Mouse (Mus musculus) hindbrain, embryonic 12.5 days (tissue): ENCODE results near the gene Klhl5. TPM values are rescaled to one million over a fixed set of nuclear protein-coding genes. Genes with fewer than 3 reads are reported as not detected.
A peak's percentile ranks its signal among the peaks of the same experiment; 100 is the strongest.

ENCODE experiments used
- ATAC-seq: fragments of 200-750 bp; cut with Nextera tagmentation; 2 replicates; pipeline ENCODE4 v1.8.0; 2017; ENCODE audit warnings: moderate TSS enrichment; ENCODE audit not compliant: low FRiP score
- H3K27ac ChIP-seq: fragments of 300-500 bp; sonication (generic); 2 replicates; pipeline ENCODE4 v1.5.1; 2016; ENCODE audit warnings: mild to moderate bottlenecking
- H3K27me3 ChIP-seq: fragments of 300-500 bp; sonication (generic); 2 replicates; pipeline ENCODE4 v1.6.1; 2016; ENCODE audit warnings: mild to moderate bottlenecking
- H3K36me3 ChIP-seq: fragments of 300-500 bp; sonication (generic); 2 replicates; pipeline ENCODE4 v1.6.1; 2016; ENCODE audit warnings: mild to moderate bottlenecking
- H3K4me1 ChIP-seq: fragments of 300-500 bp; sonication (generic); 2 replicates; pipeline ENCODE4 v1.6.1; 2016
- H3K4me2 ChIP-seq: fragments of 300-500 bp; sonication (generic); replicated peaks from 2 replicates; pipeline ENCODE4 v1.6.1; 2016; ENCODE audit warnings: mild to moderate bottlenecking
- H3K4me3 ChIP-seq: fragments of 300-500 bp; sonication (generic); 2 replicates; pipeline ENCODE4 v1.5.1; 2016; ENCODE audit warnings: mild to moderate bottlenecking
- H3K9ac ChIP-seq: fragments of 300-500 bp; sonication (generic); 2 replicates; pipeline ENCODE4 v1.6.1; 2016; ENCODE audit warnings: mild to moderate bottlenecking, moderate library complexity
- H3K9me3 ChIP-seq: fragments of 300-500 bp; sonication (generic); replicated peaks from 2 replicates; pipeline ENCODE4 v1.6.1; 2016; ENCODE audit warnings: mild to moderate bottlenecking
- WGBS: fragments of 180-500 bp; shearing (Covaris S2); methylation state at CpG from one replicate; pipeline ENCODE4 v1.1.7; 2016; 5-methylcytosine and 5-hydroxymethylcytosine counted together
- polyA plus RNA-seq: library from polyadenylated mRNA; unstranded; fragments of >200 nt; fragmentation: Nextera tagmentation; extraction: Ambion mirVana; gene quantifications from 2 replicates; pipeline ENCODE4 v1.2.1, GENCODE M21; 2016

Gene Klhl5
- polyA plus RNA-seq, 1 experiment from 2014 or later: 33.7 TPM

DNA sequence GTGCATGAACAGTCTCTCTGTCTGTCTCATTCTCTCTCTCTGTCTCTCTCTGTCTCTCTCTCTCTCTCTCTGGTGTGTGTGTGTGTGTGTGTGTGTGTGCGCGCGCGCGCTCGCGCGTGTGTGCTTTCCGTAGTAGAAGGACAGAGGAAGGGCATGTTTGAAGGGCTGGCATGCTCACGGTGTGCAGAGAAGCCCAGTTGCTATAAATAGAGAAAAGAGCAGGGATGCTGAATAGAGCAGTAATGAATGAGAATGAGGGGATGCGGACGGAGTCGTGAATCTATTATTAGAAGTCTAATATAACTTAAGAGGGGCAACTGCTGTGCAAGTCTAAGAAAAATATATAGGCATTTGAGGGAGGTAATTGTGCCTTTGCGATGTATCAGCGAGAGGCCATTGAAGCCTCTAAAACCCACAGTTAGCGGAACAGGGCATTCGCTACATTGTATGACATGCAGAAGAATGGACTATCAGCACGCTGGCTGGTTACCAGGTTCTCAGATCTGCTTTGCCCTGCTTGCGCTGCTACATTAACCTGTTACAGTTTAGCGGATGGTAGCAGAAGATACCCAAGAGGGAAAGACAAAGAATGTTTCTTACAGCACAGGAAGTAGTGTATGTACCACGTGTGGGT lies 73.9 kb downstream of the Klhl5 start:
- no peaks in the 10 kb centered on the region for H3K9me3 ChIP-seq
- no peak overlapping the region for H3K4me2 ChIP-seq
- H3K9ac ChIP-seq: no peak overlapping the region
- H3K27ac ChIP-seq: 0 out of 2 replicates have a peak overlapping the region, but pooled peaks have one; percentile 12
- no peaks in the 10 kb centered on the region for H3K27me3 ChIP-seq
- H3K4me3 ChIP-seq: no peak overlapping the region
- no peaks in the 10 kb centered on the region for H3K36me3 ChIP-seq
- ATAC-seq: no peak
- WGBS: 77% methylated on average over 21 of the region's 21 CpGs
- peaks cover 14% of the 10 kb centered on the region for H3K4me1 ChIP-seq

DNA sequence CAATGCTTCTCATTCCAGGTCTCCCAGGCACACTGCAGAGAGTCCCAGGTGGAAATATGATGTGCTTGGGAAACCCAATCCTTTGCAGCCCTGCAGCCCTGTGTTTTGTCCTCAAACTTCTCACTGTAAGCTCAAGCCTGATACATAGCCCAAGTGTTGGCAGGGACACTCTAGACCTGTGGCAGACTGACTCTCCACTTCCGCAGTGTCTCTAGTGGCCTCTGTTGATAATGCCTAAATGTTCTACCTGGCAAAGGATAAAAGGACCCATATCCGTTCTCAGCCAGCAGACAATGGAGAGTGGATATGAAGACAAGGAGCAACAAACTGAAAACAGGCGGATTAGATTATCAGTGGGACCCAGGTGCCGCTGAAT lies 74.4 kb downstream of the Klhl5 start:
- Histone ChIP-seq H3K4me3 (no peak overlapping the region), H3K4me1 (peaks cover 12% of the 10 kb centered on the region), H3K9ac (no peak overlapping the region), H3K27me3 (no peaks in the 10 kb centered on the region), H3K36me3 (no peaks in the 10 kb centered on the region), H3K27ac (0 out of 2 replicates have a peak overlapping the region, but pooled peaks have one; percentile 12), H3K9me3 (no peaks in the 10 kb centered on the region), H3K4me2 (no peak overlapping the region)
- no peak for ATAC-seq
- WGBS: 80% methylated on average over 4 of the region's 4 CpGs

DNA sequence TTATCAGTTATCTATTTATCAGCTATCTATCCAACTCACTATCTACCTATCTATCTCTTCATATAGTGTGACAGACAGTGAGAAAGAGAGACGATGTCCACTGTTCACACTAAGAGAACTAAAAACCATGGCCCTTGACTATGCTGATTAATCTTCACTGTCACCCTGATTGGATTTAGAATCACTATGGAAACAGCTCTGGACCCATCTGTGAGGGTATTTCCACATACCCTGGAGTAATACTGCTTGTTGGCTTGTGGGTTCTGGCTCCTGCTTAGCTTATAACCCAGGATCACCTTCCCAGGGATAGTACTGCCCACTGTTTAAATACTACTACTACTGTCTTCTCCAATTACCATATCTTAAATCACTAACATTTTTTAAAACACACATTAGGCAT lies 74.9 kb downstream of the Klhl5 start:
- peaks cover 8% of the 10 kb centered on the region for H3K4me1 ChIP-seq
- ATAC-seq: no peak
- H3K4me2 ChIP-seq: no peak overlapping the region
- no peak overlapping the region for H3K9ac ChIP-seq
- no peak overlapping the region for H3K27ac ChIP-seq
- no peaks in the 10 kb centered on the region for H3K36me3 ChIP-seq
- 78% methylated on average over 1 of the region's 1 CpGs for WGBS
- no peak overlapping the region for H3K4me3 ChIP-seq
- no peaks in the 10 kb centered on the region for H3K9me3 ChIP-seq
- H3K27me3 ChIP-seq: no peaks in the 10 kb centered on the region

DNA sequence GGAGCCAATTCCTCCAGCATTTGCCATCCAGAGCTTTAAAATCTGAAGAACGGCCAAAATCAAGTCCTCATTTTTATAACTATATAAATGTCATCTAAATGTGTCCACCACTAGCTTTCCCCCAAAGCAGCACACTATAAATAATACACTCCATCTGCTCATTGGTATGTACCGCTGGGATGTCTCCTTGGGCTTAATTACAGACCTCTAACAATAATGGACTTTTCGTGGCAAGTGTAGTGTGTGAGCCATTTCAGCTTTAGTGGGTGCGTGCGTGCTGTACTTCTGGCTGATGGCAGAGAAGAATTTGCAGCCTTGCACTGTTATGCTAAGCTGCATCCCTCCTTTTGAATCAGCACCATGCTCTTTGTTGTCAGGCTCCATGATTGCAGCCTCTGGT lies 84.3 kb downstream of the Klhl5 start:
- no peak overlapping the region for H3K9ac ChIP-seq
- H3K36me3 ChIP-seq: no peaks in the 10 kb centered on the region
- H3K9me3 ChIP-seq: no peaks in the 10 kb centered on the region; the same call in 1 of the 2 replicates
- no peak overlapping the region for H3K4me3 ChIP-seq
- H3K27me3 ChIP-seq: no peaks in the 10 kb centered on the region
- no peak for ATAC-seq
- no peaks in the 10 kb centered on the region for H3K4me1 ChIP-seq
- no peak overlapping the region for H3K27ac ChIP-seq
- H3K4me2 ChIP-seq: no peak overlapping the region
- WGBS: 94% methylated on average over 5 of the region's 5 CpGs

DNA sequence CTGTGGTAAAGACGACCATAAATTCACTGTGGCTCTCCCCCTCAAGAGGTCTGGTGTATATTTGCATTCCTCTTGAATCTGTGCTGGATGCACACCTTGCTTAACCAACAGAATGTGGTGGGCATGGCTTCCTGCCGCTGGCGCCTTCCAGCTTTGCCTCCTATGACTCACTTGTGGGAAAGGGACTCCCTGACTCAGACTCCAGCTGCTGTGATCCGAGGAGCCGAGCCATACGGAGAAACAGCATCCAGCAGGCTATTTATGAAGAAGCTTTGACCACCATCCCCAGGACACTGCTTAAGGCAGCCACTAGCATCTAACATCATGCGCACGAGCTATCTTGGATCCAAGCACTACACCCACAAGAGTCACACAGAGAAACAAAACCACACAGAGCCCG lies 87.1 kb downstream of the Klhl5 start:
- Histone ChIP-seq H3K9ac (no peak overlapping the region), H3K9me3 (no peaks in the 10 kb centered on the region; the same call in 1 of the 2 replicates), H3K4me2 (no peak overlapping the region), H3K36me3 (no peaks in the 10 kb centered on the region), H3K4me1 (no peaks in the 10 kb centered on the region), H3K27ac (no peak overlapping the region), H3K4me3 (no peak overlapping the region), H3K27me3 (no peaks in the 10 kb centered on the region)
- WGBS: 93% methylated on average over 9 of the region's 9 CpGs
- no peak for ATAC-seq

DNA sequence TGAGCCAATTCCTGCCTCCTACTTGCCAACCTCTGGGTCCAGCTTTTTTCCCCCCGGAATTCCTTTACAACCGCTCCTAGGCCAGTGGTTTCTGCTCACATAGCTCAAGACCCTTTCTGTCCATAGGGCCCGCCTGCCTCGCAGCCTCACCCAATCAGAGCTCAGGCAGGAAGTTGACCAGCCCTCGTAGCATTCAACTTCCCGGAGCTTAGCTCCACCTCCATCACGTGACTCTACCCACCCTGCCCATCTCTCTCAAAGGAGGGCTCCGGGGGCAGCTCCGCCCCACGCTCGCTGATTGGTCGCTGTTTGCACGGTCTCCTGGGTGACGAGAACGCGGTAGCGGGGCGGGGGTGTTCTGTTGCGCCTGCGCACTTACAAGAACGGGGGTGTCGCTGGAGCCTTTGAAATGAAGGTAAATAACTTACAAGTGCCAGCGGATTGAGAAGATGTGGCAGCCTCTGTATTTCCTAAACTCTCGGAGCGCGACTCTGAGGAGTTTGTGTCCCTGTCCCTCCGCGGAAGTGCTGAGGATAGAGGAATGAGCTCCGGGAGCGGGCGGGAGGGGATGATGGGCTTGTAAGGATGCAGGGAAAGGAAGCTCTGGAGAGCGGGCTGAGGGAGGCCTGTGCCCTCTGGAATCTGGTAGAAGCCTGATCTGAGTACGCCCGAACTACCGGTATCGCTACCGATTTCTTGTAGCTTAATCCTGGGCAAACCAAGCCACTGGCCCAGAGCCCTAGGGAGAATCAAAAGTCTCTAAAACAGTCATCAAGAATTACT lies 92.2 kb downstream of the Klhl5 start, which contains the start of gene Wdr19:
Gene Wdr19, plus strand, starts transcription at position 351 of the 783 bp plus-strand sequence.
- H3K27ac ChIP-seq: peak within 1 kb of the TSS; percentile 72
- peaks cover 10% of the 10 kb centered on the region; the same call in 1 of the 2 replicates for H3K36me3 ChIP-seq
- peak within 1 kb of the TSS; percentile 59 for H3K4me3 ChIP-seq
- peak; percentile 100 for ATAC-seq
- H3K27me3 ChIP-seq: no peaks in the 10 kb centered on the region
- peaks cover 8% of the 10 kb centered on the region for H3K4me1 ChIP-seq
- H3K4me2 ChIP-seq: peak within 1 kb of the TSS; percentile 82
- under 1% methylated on average over 37 of the region's 37 CpGs for WGBS
- H3K9ac ChIP-seq: peak within 1 kb of the TSS; percentile 73
- no peaks in the 10 kb centered on the region for H3K9me3 ChIP-seq

DNA sequence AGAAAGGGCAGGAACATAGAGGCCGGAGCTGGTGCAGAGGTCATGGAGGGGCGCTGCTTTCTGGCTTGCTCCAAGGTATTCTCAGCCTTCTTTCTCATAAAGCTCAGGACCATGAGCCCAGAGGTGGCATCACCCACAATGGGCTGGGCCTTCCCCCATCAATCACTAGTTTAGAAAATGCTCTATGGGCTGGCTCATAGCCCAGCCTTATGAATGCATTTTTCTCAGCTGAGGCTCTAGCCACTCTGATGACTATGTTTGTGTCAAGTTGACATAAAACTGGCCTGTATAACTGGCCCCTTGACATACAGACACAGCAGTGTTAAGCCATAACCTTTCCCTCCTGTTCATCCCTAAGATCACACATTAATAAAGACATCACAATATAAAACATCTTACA lies 97.4 kb downstream of the Klhl5 start:
- Histone ChIP-seq H3K9ac (no peak overlapping the region), H3K4me1 (peaks cover 8% of the 10 kb centered on the region), H3K4me2 (no peak overlapping the region), H3K36me3 (peaks cover 19% of the 10 kb centered on the region), H3K27ac (no peak overlapping the region), H3K27me3 (no peaks in the 10 kb centered on the region), H3K4me3 (no peak overlapping the region), H3K9me3 (no peaks in the 10 kb centered on the region)
- no peak for ATAC-seq
- 87% methylated on average over 2 of the region's 2 CpGs for WGBS

DNA sequence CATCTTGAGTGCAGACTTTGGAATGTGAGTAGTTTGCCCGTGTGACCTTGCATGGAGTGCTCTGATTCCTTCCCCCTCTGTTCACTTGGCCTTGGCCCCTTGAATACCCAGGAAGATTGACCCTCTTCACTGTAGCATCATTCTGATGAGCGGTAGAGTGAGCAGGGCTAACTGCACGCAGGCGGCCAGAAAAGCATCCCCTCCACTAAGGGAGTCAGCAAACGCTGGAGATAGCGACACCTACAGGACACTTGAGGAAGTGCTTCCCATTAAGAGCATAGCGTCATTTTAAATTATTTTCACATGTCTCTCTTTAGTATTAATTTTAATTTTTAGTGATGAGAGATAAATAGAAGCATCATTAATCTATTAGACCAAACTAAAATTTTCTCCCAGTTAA lies 106.0 kb downstream of the Klhl5 start:
- 19% methylated on average over 7 of the region's 7 CpGs for WGBS
- H3K36me3 ChIP-seq: 0 out of 2 replicates have a peak, but pooled peaks cover 3% of the 10 kb centered on the region
- ATAC-seq: no peak
- H3K27ac ChIP-seq: no peak overlapping the region
- H3K9me3 ChIP-seq: no peaks in the 10 kb centered on the region
- no peak overlapping the region for H3K4me3 ChIP-seq
- no peaks in the 10 kb centered on the region for H3K27me3 ChIP-seq
- no peaks in the 10 kb centered on the region for H3K4me1 ChIP-seq
- H3K4me2 ChIP-seq: no peak overlapping the region
- no peak overlapping the region for H3K9ac ChIP-seq

Other genes with a start within 250 kb of the Klhl5 start
- 0.53 and 0.62 TPM in 2 replicates for gene Tlr1, start 174.0 kb upstream of the Klhl5 start, polyA plus RNA-seq
- 0.96 and 1.1 TPM in 2 replicates for gene Tlr6, start 147.4 kb upstream of the Klhl5 start, polyA plus RNA-seq
- gene Fam114a1, start 137.5 kb upstream of the Klhl5 start, polyA plus RNA-seq: 27.9 and 31.9 TPM in 2 replicates
- gene Tmem156, start 15.4 kb upstream of the Klhl5 start, polyA plus RNA-seq: not detected in 2 replicates
- gene Wdr19, start 92.2 kb downstream of the Klhl5 start, polyA plus RNA-seq: 16.4 and 18.7 TPM in 2 replicates
- gene Rfc1, start 228.1 kb downstream of the Klhl5 start, polyA plus RNA-seq: 68.5 and 82.2 TPM in 2 replicates
- gene Klb, start 240.8 kb downstream of the Klhl5 start, polyA plus RNA-seq: not detected in 2 replicates